Mouse (Mus musculus) kidney, embryonic 14.5 days (tissue): ENCODE measurements at regions not wholly inside any gene's neighbourhood (a gene's known extent, or its start where the extent isn't known, plus 50 kb on each side); places are given as distances from the start of the nearest gene placed in this dataset.
A peak's percentile ranks its signal among the peaks of the same experiment; 100 is the strongest.

Experiments used
- ATAC-seq: fragments of 200-750 bp; cut with Nextera tagmentation; 2 replicates; pipeline ENCODE4 v1.8.0; 2017; ENCODE audit warnings: moderate number of reproducible peaks, mild to moderate bottlenecking, moderate TSS enrichment, moderate library complexity; ENCODE audit not compliant: low FRiP score, low TSS enrichment
- H3K27ac ChIP-seq: fragments of 300-500 bp; sonication (generic); 2 replicates; pipeline ENCODE4 v1.5.1; 2014; ENCODE audit warnings: low read depth, mild to moderate bottlenecking, low read length, moderate library complexity, mixed read lengths
- H3K27me3 ChIP-seq: fragments of 300-500 bp; sonication (generic); 2 replicates; pipeline ENCODE4 v1.6.1; 2014; ENCODE audit warnings: mild to moderate bottlenecking, low read length; ENCODE audit not compliant: control insufficient read depth, insufficient read depth
- H3K36me3 ChIP-seq: fragments of 300-500 bp; sonication (generic); 2 replicates; pipeline ENCODE4 v1.6.1; 2014; ENCODE audit warnings: low read length, mixed read lengths; ENCODE audit not compliant: control insufficient read depth, insufficient read depth
- H3K4me1 ChIP-seq: fragments of 300-500 bp; sonication (generic); 2 replicates; pipeline ENCODE4 v1.6.1; 2014; ENCODE audit warnings: low read length, mixed read lengths; ENCODE audit not compliant: control insufficient read depth, insufficient read depth
- H3K4me2 ChIP-seq: fragments of 300-500 bp; sonication (generic); replicated peaks from 2 replicates; pipeline ENCODE4 v1.6.1; 2014; ENCODE audit warnings: low read depth, mild to moderate bottlenecking, low read length
- H3K4me3 ChIP-seq: fragments of 300-500 bp; sonication (generic); 2 replicates; pipeline ENCODE4 v1.5.1; 2014; ENCODE audit warnings: mild to moderate bottlenecking, low read length
- H3K9ac ChIP-seq: fragments of 300-500 bp; sonication (generic); 2 replicates; pipeline ENCODE4 v1.6.1; 2014; ENCODE audit warnings: low read depth, mild to moderate bottlenecking, low read length, moderate library complexity
- H3K9me3 ChIP-seq: fragments of 300-500 bp; sonication (generic); 2 replicates; pipeline ENCODE4 v1.6.1; 2016; ENCODE audit warnings: low read length; ENCODE audit not compliant: control insufficient read depth
- WGBS: fragments of 180-500 bp; shearing (Covaris S2); extraction: QIAGEN DNeasy Blood & Tissue Kit; methylation state at CpG from one replicate; pipeline ENCODE4 v1.1.7; 2014; 5-methylcytosine and 5-hydroxymethylcytosine counted together

DNA sequence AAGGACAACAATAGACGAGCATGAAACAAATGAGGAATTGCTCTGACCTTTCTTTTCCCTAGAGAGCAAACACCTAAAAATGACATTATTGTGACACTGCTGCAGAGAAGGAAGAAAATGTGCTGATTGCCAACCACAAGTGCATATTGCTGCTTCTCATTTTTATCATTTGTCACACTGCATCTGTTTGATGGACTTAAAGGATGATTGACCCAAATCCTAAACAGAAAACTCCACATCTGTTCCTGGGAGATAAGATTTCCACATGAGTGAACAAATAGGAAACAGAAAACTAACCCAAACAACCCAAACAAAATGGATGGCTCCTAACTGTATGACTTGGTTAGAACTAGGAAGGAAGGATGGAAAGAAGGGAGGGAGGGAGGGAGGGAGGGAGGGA, 118.5 kb downstream of the Ccdc50 start:
- no peaks in the 10 kb centered on the region for H3K27me3 ChIP-seq
- no peak for ATAC-seq
- H3K4me2 ChIP-seq, result no peak overlapping the region
- H3K4me3 ChIP-seq, result no peak overlapping the region
- H3K9ac ChIP-seq, result no peak overlapping the region
- H3K4me1 ChIP-seq, result no peaks in the 10 kb centered on the region
- no peak overlapping the region for H3K27ac ChIP-seq
- no peaks in the 10 kb centered on the region for H3K9me3 ChIP-seq
- H3K36me3 ChIP-seq, result no peaks in the 10 kb centered on the region
- 71% methylated on average over 1 of the region's 1 CpGs for WGBS

DNA sequence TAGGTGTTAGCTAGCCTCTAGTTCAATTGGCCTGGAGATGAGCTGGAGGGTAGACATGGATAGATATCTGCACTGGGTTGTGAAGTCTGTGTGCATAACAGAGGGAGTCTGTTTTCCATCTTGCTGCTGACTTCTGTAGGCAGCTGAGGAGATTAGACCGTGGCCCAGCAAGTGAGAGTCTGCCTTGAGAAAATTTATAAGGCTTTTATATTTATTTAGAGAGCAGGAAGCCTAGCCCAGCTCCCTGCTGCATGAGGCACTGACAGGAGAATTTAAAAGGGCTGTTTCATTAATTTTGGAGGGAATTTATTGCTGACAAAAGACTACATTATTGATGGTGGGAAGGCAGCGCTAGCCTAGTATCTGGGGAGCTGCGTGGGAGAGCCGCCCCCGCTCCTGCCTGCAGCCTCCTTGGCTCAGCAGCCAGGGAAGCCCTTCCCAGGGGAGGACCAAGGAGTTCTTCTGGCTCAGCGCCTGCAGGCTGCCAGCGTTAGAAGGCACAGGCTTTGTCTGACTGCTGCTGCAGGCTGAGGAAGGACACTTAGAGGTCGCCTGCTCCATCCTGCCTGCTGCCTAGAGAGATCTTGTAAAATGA, 135.0 kb downstream of the Ccdc50 start:
- H3K36me3 ChIP-seq, result no peaks in the 10 kb centered on the region
- H3K27ac ChIP-seq, result peak overlapping the region; percentile 57; the same call in 1 of the 2 replicates
- H3K9ac ChIP-seq, result no peak overlapping the region
- peaks cover 4% of the 10 kb centered on the region for H3K4me1 ChIP-seq
- H3K4me3 ChIP-seq, result no peak overlapping the region
- peak overlapping the region; percentile 25; the same call in 1 of the 2 replicates for H3K4me2 ChIP-seq
- WGBS, result 9% methylated on average over 8 of the region's 8 CpGs
- H3K27me3 ChIP-seq, result no peaks in the 10 kb centered on the region
- peak; percentile 96 for ATAC-seq
- no peaks in the 10 kb centered on the region for H3K9me3 ChIP-seq

DNA sequence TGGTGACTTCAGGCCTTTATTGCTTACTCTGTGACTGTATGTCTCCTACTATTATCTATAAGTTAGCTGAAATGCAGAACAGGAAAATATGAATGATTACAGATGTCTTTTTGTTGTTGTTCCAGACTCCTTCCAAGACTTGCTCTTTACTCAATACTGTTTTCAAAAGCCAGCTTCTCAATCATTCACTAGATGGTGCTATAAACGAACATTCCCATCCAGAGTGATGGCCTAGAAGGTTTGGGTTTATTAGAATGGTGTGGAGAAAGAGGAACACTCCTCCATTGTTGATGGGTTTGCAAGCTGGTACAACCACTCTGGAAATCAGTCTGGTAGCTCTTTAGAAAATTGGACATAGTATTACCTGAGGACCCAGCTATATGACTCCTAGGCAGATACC, 138.0 kb downstream of the Ccdc50 start:
- no peak for ATAC-seq
- no peaks in the 10 kb centered on the region for H3K27me3 ChIP-seq
- H3K9ac ChIP-seq, result no peak overlapping the region
- 72% methylated on average over 1 of the region's 1 CpGs for WGBS
- H3K4me2 ChIP-seq, result no peak overlapping the region
- H3K4me3 ChIP-seq, result no peak overlapping the region
- no peaks in the 10 kb centered on the region for H3K36me3 ChIP-seq
- peaks cover 4% of the 10 kb centered on the region for H3K4me1 ChIP-seq
- H3K9me3 ChIP-seq, result no peaks in the 10 kb centered on the region
- no peak overlapping the region for H3K27ac ChIP-seq

- Histone ChIP-seq H3K4me2 (no peak overlapping the region), H3K9ac (no peak overlapping the region), H3K4me3 (no peak overlapping the region), H3K36me3 (no peaks in the 10 kb centered on the region), H3K27me3 (no peaks in the 10 kb centered on the region), H3K9me3 (no peaks in the 10 kb centered on the region), H3K4me1 (no peaks in the 10 kb centered on the region), H3K27ac (no peak overlapping the region)
- ATAC-seq, result no peak
- WGBS, result 92% methylated on average over 4 of the region's 4 CpGs
Measured at GRCm38 (mm10) chr16:27530634-27531033, 142.0 kb downstream of the Ccdc50 start.
